ENCODE assay signal across 8 mouse cellular contexts in the genomic region with DNA sequence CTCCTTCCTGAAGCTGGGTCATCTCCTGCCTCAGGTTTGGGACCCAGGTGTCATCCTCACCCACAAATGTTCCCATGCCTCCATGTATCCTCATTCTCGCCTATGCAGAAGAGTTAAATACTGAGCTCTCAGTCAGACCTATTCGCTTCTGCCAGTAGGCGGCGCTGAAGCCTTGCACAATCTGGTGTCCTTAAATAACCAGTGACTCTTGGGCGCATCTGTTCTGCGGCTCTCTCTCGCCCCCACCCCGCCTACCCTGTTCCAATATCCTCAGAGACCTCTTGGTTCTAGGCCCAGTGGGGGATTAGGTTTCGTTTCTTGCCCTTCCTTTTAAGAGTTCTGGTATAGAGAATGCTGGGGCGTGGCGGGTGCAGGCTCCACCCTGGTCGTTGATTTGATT. TPM values are rescaled to one million over a fixed set of nuclear protein-coding genes. Genes with fewer than 3 reads are reported as not detected.
DNase-seq lines count a peak whose midpoint lies in the region; ATAC-seq and TF ChIP-seq lines count a peak whose summit lies in the region.

No protein-coding gene starts in this region.

- peak overlapping the region; percentile 29; the same call in 1 of the 2 replicates for H3K4me3 ChIP-seq in heart, embryonic 13.5 days
- H3K4me3 ChIP-seq in kidney, postnatal 0 days (replicated peaks; ENCODE audit: low read depth, low read length) = peak overlapping the region; percentile 16
- H3K4me3 ChIP-seq in liver, embryonic 11.5 days (ENCODE audit: low read depth, low read length) = no peak overlapping the region
- H3K4me3 ChIP-seq in stomach, embryonic 15.5 days (replicated peaks) = no peak overlapping the region; the same call in 1 of the 2 replicates

- H3K36me3 ChIP-seq in heart, embryonic 13.5 days = no peaks in the 10 kb centered on the region
- H3K36me3 ChIP-seq in kidney, postnatal 0 days (ENCODE audit: insufficient read depth, low read length) = no peaks in the 10 kb centered on the region
- no peaks in the 10 kb centered on the region for H3K36me3 ChIP-seq in liver, embryonic 11.5 days (ENCODE audit: control insufficient read depth, insufficient read depth, low read length)
- no peaks in the 10 kb centered on the region for H3K36me3 ChIP-seq in stomach, embryonic 15.5 days

- H3K9me3 ChIP-seq in heart, embryonic 13.5 days = no peaks in the 10 kb centered on the region
- no peaks in the 10 kb centered on the region for H3K9me3 ChIP-seq in kidney, postnatal 0 days (replicated peaks; ENCODE audit: low read length)
- no peaks in the 10 kb centered on the region for H3K9me3 ChIP-seq in liver, embryonic 11.5 days (ENCODE audit: control insufficient read depth, low read length)
- H3K9me3 ChIP-seq in stomach, embryonic 15.5 days = no peaks in the 10 kb centered on the region

- no peak overlapping the region; the same call in 1 of the 2 replicates for H3K9ac ChIP-seq in heart, embryonic 13.5 days
- H3K9ac ChIP-seq in kidney, postnatal 0 days (ENCODE audit: low read depth, low read length) = no peak overlapping the region
- H3K9ac ChIP-seq in liver, embryonic 11.5 days (ENCODE audit: low read depth, low read length) = no peak overlapping the region
- no peak overlapping the region for H3K9ac ChIP-seq in stomach, embryonic 15.5 days

- peak; percentile 40; the same call in 1 of the 2 replicates for ATAC-seq in heart, embryonic 13.5 days (ENCODE audit: extremely low read depth, insufficient number of reproducible peaks, low FRiP score, low TSS enrichment)
- peak; percentile 55; the same call in 1 of the 2 replicates for ATAC-seq in kidney, postnatal 0 days (replicated peaks; ENCODE audit: low FRiP score, low read depth)
- peak; percentile 51 for ATAC-seq in liver, embryonic 11.5 days (replicated peaks; ENCODE audit: low FRiP score)
- ATAC-seq in stomach, embryonic 15.5 days (ENCODE audit: insufficient read depth, low FRiP score, low read depth) = peak; percentile 27; the same call in 1 of the 2 replicates

- H3K4me2 ChIP-seq in heart, embryonic 13.5 days = peak overlapping the region; percentile 55
- H3K4me2 ChIP-seq in kidney, postnatal 0 days (ENCODE audit: low read length) = peak overlapping the region; percentile 31
- H3K4me2 ChIP-seq in liver, embryonic 11.5 days = 0 out of 2 replicates have a peak overlapping the region, but pooled peaks have one; percentile 13
- H3K4me2 ChIP-seq in stomach, embryonic 15.5 days = peak overlapping the region; percentile 47

- WGBS in heart, embryonic 13.5 days = 4% methylated on average over 12 of the region's 12 CpGs
- WGBS in kidney, postnatal 0 days = 1% methylated on average over 12 of the region's 12 CpGs
- WGBS in liver, embryonic 11.5 days = 4% methylated on average over 12 of the region's 12 CpGs
- WGBS in stomach, embryonic 15.5 days = 1% methylated on average over 12 of the region's 12 CpGs

- peaks cover 96% of the 10 kb centered on the region for H3K27me3 ChIP-seq in heart, embryonic 13.5 days (replicated peaks)
- peaks cover 56% of the 10 kb centered on the region for H3K27me3 ChIP-seq in kidney, postnatal 0 days (ENCODE audit: insufficient read depth, low read length)
- peaks cover 76% of the 10 kb centered on the region for H3K27me3 ChIP-seq in liver, embryonic 11.5 days (replicated peaks; ENCODE audit: control insufficient read depth, insufficient read depth, low read length)
- peaks cover 85% of the 10 kb centered on the region for H3K27me3 ChIP-seq in stomach, embryonic 15.5 days (replicated peaks)

- H3K27ac ChIP-seq in heart, embryonic 13.5 days (replicated peaks) = no peak overlapping the region
- H3K27ac ChIP-seq in kidney, postnatal 0 days = no peak overlapping the region
- H3K27ac ChIP-seq in liver, embryonic 11.5 days (ENCODE audit: low read depth, low read length) = no peak overlapping the region
- no peak overlapping the region for H3K27ac ChIP-seq in stomach, embryonic 15.5 days

- peak; percentile 95 for TF ChIP-seq CTCF in brain, embryonic 14.5 days (IDR thresholded peaks at IDR 0.05; ENCODE audit: borderline replicate concordance, extremely low read depth, insufficient read depth, insufficient read length)
- TF ChIP-seq CTCF in kidney, postnatal 0 days (IDR thresholded peaks at IDR 0.05; ENCODE audit: low read depth) = peak; percentile 95

- peak; percentile 85 for DNase-seq in CD4-positive, CD25-positive, alpha-beta regulatory T cell, adult 2 months (ENCODE audit: low read depth, low spot score)
- peak; percentile 96 for DNase-seq in brain, embryonic 14.5 days (ENCODE audit: low read depth)
- DNase-seq in fibroblast of lung, adult 2 months (ENCODE audit: low read depth) = peak; percentile 44
- peak; percentile 92 for DNase-seq in kidney, postnatal 0 days (ENCODE audit: low spot score)
- peak; percentile 72 for DNase-seq in liver, embryonic 11.5 days (ENCODE audit: low spot score)
- peak; percentile 90 for DNase-seq in neural tube, embryonic 10.5 days (ENCODE audit: extremely low spot score, low spot score)

- no peak for TF ChIP-seq POLR2A in brain, embryonic 14.5 days (IDR thresholded peaks at IDR 0.05; ENCODE audit: borderline replicate concordance, extremely low read depth, insufficient read depth, insufficient read length, poor library complexity, severe bottlenecking)

- peaks cover 25% of the 10 kb centered on the region for H3K4me1 ChIP-seq in heart, embryonic 13.5 days
- H3K4me1 ChIP-seq in kidney, postnatal 0 days (replicated peaks; ENCODE audit: insufficient read depth, low read length) = peaks cover 4% of the 10 kb centered on the region; the same call in 1 of the 2 replicates
- no peaks in the 10 kb centered on the region for H3K4me1 ChIP-seq in liver, embryonic 11.5 days (replicated peaks; ENCODE audit: control insufficient read depth, insufficient read depth, low read length)
- peaks cover 11% of the 10 kb centered on the region for H3K4me1 ChIP-seq in stomach, embryonic 15.5 days

RNA-seq across cellular contexts. Expression of a gene that starts 2.5 kb away (rescaled TPM):
- polyA plus RNA-seq in brain, embryonic 14.5 days (2012; rRNA removed) = 33.5 and 41.6 TPM in 2 replicates
- 0.14 and 0.17 TPM in 2 replicates for polyA plus RNA-seq in heart, embryonic 13.5 days (2015; fragmentation: Nextera tagmentation; extraction: Ambion mirVana)
- polyA plus RNA-seq in kidney, postnatal 0 days (2015; fragmentation: Nextera tagmentation; extraction: Ambion mirVana) = 0.25 and 0.51 TPM in 2 replicates
- 0.18 and 0.32 TPM in 2 replicates for polyA plus RNA-seq in liver, embryonic 11.5 days (2014; fragmentation: Nextera tagmentation; extraction: Ambion mirVana)
- 0.08 and 0.15 TPM in 2 replicates for polyA plus RNA-seq in stomach, embryonic 15.5 days (2015; fragmentation: Nextera tagmentation; extraction: Ambion mirVana)

RNA-seq across cellular contexts. Expression of a gene that starts 28.9 kb away (rescaled TPM):
- polyA plus RNA-seq in brain, embryonic 14.5 days (2012; rRNA removed) = 4.8 and 7.2 TPM in 2 replicates
- 7.4 and 8.8 TPM in 2 replicates for polyA plus RNA-seq in heart, embryonic 13.5 days (2015; fragmentation: Nextera tagmentation; extraction: Ambion mirVana)
- polyA plus RNA-seq in kidney, postnatal 0 days (2015; fragmentation: Nextera tagmentation; extraction: Ambion mirVana) = 17.5 and 19.4 TPM in 2 replicates
- polyA plus RNA-seq in liver, embryonic 11.5 days (2014; fragmentation: Nextera tagmentation; extraction: Ambion mirVana) = 7.6 and 8.5 TPM in 2 replicates
- 9.9 and 11.3 TPM in 2 replicates for polyA plus RNA-seq in stomach, embryonic 15.5 days (2015; fragmentation: Nextera tagmentation; extraction: Ambion mirVana)

RNA-seq across cellular contexts. Expression of a gene that starts 58.5 kb away (rescaled TPM):
- polyA plus RNA-seq in brain, embryonic 14.5 days (2012; rRNA removed) = 65.0 and 72.6 TPM in 2 replicates
- polyA plus RNA-seq in heart, embryonic 13.5 days (2015; fragmentation: Nextera tagmentation; extraction: Ambion mirVana) = 14.3 and 14.7 TPM in 2 replicates
- polyA plus RNA-seq in kidney, postnatal 0 days (2015; fragmentation: Nextera tagmentation; extraction: Ambion mirVana) = 15.1 and 16.9 TPM in 2 replicates
- polyA plus RNA-seq in liver, embryonic 11.5 days (2014; fragmentation: Nextera tagmentation; extraction: Ambion mirVana) = 13.2 and 17.7 TPM in 2 replicates
- 24.8 and 25.0 TPM in 2 replicates for polyA plus RNA-seq in stomach, embryonic 15.5 days (2015; fragmentation: Nextera tagmentation; extraction: Ambion mirVana)

Comparison
In these comparisons a context has a peak if more than half of its experiments do, and no peak if none do; other contexts are left out.
1. DNase-seq: peak in every context shown above with its lines; median percentile 96 in brain, embryonic 14.5 days; 92 in kidney, postnatal 0 days; 90 in neural tube, embryonic 10.5 days; 85 in CD4-positive, CD25-positive, alpha-beta regulatory T cell, adult 2 months; 72 in liver, embryonic 11.5 days; 44 in fibroblast of lung, adult 2 months.
2. H3K4me3 ChIP-seq: peak in heart, embryonic 13.5 days (single experiment) and kidney, postnatal 0 days (single experiment); none in liver, embryonic 11.5 days (single experiment) and stomach, embryonic 15.5 days (single experiment).
3. RNA of a gene that starts 2.5 kb away (polyA plus RNA-seq): 33.5 to 41.6 TPM in brain, embryonic 14.5 days; 0.18 to 0.32 TPM in liver, embryonic 11.5 days, 0.25 to 0.51 TPM in kidney, postnatal 0 days, 0.14 to 0.17 TPM in heart, embryonic 13.5 days and 0.08 to 0.15 TPM in stomach, embryonic 15.5 days; every median in the first group is over 10 times any median in the second.
4. Peak in every context shown above with its lines, with median percentiles within 50 percentile points of each other: ATAC-seq and H3K4me2 ChIP-seq.